Mouse (Mus musculus): ENCODE results near the gene Btn2a2.

- TF ChIP-seq CTCF (IDR thresholded peaks at IDR 0.05; ENCODE audit: low read depth, low read length) (no peak), GATA2 (IDR thresholded peaks at IDR 0.05; ENCODE audit: borderline replicate concordance, low read depth, low read length) (no peak), TAL1 (conservative IDR thresholded peaks at IDR 0.05; ENCODE audit: low read depth, low read length) (no peak)
Measured at GRCm38 (mm10) chr13:23515281-23515680, 26.6 kb upstream of the Btn2a2 start.

Data from G1E (cell line).